Mouse (Mus musculus) ES-Bruce4 (cell line): ENCODE results near the gene Cpped1. TPM values are rescaled to one million over a fixed set of nuclear protein-coding genes. Genes with fewer than 3 reads are reported as not detected.

ENCODE experiments used
- H3K27ac ChIP-seq: 2 replicates; pipeline ENCODE4 v1.5.1; 2012; ENCODE audit warnings: low read length, inconsistent platforms; ENCODE audit not compliant: insufficient read depth
- H3K27me3 ChIP-seq: 2 replicates; pipeline ENCODE4 v1.6.1; 2012; ENCODE audit warnings: mild to moderate bottlenecking, low read length, inconsistent platforms; ENCODE audit not compliant: control insufficient read depth, poor library complexity, insufficient read depth, severe bottlenecking
- H3K36me3 ChIP-seq: 2 replicates; pipeline ENCODE4 v1.6.1; 2012; ENCODE audit warnings: inconsistent platforms, mild to moderate bottlenecking, low read length, moderate library complexity; ENCODE audit not compliant: control insufficient read depth, poor library complexity, insufficient read depth, severe bottlenecking
- H3K4me1 ChIP-seq: one replicate; pipeline ENCODE4 v1.8.1; 2011; ENCODE audit warnings: low read length; ENCODE audit not compliant: control insufficient read depth, insufficient read depth
- H3K4me3 ChIP-seq: 2 replicates; pipeline ENCODE4 v1.5.1; 2011; ENCODE audit warnings: low read depth, mild to moderate bottlenecking, low read length
- H3K9ac ChIP-seq: 2 replicates; pipeline ENCODE4 v1.6.1; 2012; ENCODE audit warnings: low read depth, mild to moderate bottlenecking, inconsistent platforms; ENCODE audit not compliant: poor library complexity, severe bottlenecking
- H3K9me3 ChIP-seq: replicated peaks from 2 replicates; pipeline ENCODE4 v1.6.1; 2012; ENCODE audit warnings: mild to moderate bottlenecking, low read length, inconsistent platforms; ENCODE audit not compliant: control insufficient read depth, poor library complexity, insufficient read depth, severe bottlenecking
- CTCF ChIP-seq: IDR thresholded peaks from one replicate; pipeline ENCODE4 v1.8.1; 2011; ENCODE audit warnings: low read depth, low read length
- EP300 ChIP-seq: IDR thresholded peaks from 2 replicates; pipeline ENCODE4 v1.6.1; 2011; ENCODE audit warnings: low read depth, low read length; ENCODE audit not compliant: insufficient read depth
- POLR2A ChIP-seq: IDR thresholded peaks from one replicate; pipeline ENCODE4 v1.8.1; 2011; ENCODE audit warnings: low read length; ENCODE audit not compliant: insufficient read depth
- polyA plus RNA-seq: library from polyadenylated mRNA; stranded (reverse); fragments of >200 nt; gene quantifications from 2 replicates; pipeline ENCODE4 v1.2.4, GENCODE M21; 2011; ENCODE audit warnings: low read depth; ENCODE audit not compliant: missing spikeins, insufficient read depth, insufficient read length

Gene Cpped1
- polyA plus RNA-seq, 1 experiment: 37.7 TPM

DNA sequence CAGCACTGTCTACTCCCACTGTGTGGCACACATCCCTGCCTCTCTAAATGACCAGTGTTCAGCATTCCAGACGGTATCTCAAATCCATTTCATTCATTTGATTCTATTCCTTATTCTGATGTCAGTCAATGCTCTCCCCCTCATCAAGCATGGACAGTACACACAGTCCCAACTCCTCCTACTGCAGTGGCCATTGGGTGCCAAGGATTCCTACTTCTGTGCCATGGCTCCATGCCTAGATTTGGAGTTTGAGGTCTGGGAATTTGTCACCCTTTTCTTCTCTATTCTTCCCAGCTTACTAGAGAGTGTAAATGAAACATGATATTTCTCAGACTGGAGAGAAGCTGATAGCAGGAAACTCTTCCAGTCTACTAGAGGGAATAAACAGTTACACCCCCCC lies 2.3 kb downstream of the Cpped1 start:
- no peaks in the 10 kb centered on the region for H3K36me3 ChIP-seq
- no peaks in the 10 kb centered on the region for H3K9me3 ChIP-seq
- H3K27ac ChIP-seq: no peak overlapping the region
- H3K4me3 ChIP-seq: no peak overlapping the region
- H3K4me1 ChIP-seq: no peaks in the 10 kb centered on the region
- H3K9ac ChIP-seq: no peak overlapping the region
- H3K27me3 ChIP-seq: no peaks in the 10 kb centered on the region
- TF ChIP-seq EP300 (no peak), POLR2A (no peak)

DNA sequence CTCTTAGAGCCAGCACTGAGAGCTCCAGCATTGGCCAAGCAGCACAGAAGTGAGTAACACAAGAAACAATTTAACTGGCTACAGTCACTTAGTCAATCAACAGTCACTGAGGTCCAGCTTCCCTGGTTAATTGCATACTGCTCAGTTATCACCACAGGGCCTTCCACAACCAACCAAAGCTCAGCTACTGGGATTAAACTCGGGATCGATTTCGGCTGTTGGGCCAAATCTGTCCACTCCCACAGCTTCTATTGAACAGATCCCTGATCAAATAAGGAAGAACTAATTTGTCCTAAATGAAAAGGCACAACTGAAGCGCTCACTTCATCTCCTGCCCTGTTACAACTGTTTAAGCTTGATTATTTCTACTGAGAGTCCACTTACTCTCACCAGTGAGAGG lies 4.0 kb downstream of the Cpped1 start:
- Histone ChIP-seq H3K27ac (no peak overlapping the region), H3K36me3 (no peaks in the 10 kb centered on the region), H3K27me3 (no peaks in the 10 kb centered on the region), H3K9me3 (no peaks in the 10 kb centered on the region), H3K9ac (no peak overlapping the region), H3K4me3 (no peak overlapping the region), H3K4me1 (no peaks in the 10 kb centered on the region)
- TF ChIP-seq CTCF: no peak
- no peak for TF ChIP-seq POLR2A
- TF ChIP-seq EP300: no peak

DNA sequence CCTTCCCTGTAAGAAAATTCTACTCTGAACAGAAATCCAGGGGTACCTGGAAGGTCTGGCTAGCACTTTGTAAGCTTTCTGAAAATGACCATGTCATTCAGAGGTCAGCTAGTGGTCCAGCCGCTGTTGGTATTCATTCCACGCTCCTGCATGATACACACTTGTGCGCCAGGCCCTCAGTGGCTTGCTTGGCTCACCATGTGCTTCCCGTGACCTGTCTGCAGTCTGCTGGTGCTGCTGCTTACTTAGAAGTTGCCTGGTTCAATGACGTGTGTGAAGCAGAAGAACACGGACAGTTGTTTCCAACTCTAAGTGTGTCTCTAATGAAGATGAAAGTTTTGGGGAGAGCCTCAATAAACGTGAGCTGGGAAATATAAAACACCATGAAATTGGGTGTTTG lies 7.2 kb downstream of the Cpped1 start:
- Histone ChIP-seq H3K27ac (no peak overlapping the region), H3K9ac (no peak overlapping the region), H3K27me3 (no peaks in the 10 kb centered on the region), H3K36me3 (no peaks in the 10 kb centered on the region), H3K9me3 (no peaks in the 10 kb centered on the region), H3K4me1 (no peaks in the 10 kb centered on the region), H3K4me3 (no peak overlapping the region)
- no peak for TF ChIP-seq CTCF
- TF ChIP-seq EP300: no peak
- no peak for TF ChIP-seq POLR2A

DNA sequence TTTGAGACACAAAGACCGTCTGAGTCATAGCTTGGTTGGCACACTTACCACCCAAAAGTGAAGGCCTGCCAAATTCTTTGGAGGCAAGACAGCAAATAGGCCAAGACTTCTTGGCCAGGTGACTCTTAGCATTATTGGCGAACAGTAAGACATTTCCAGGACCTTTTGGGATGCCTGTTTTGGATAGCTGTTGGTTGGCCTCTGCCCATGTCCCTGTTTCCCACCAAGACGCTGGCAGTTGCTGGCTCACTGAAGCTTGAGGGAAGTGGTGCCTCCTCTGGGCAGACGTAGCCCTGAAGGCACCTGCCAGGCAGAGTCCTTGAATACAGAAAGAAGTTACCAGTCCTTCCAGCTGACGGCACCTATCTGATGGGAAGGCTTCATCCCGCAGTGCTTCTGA lies 8.9 kb downstream of the Cpped1 start:
- no peak overlapping the region for H3K9ac ChIP-seq
- TF ChIP-seq POLR2A: no peak
- H3K27me3 ChIP-seq: no peaks in the 10 kb centered on the region
- H3K4me1 ChIP-seq: no peaks in the 10 kb centered on the region
- H3K9me3 ChIP-seq: no peaks in the 10 kb centered on the region
- no peak overlapping the region for H3K4me3 ChIP-seq
- H3K36me3 ChIP-seq: no peaks in the 10 kb centered on the region
- no peak overlapping the region for H3K27ac ChIP-seq

DNA sequence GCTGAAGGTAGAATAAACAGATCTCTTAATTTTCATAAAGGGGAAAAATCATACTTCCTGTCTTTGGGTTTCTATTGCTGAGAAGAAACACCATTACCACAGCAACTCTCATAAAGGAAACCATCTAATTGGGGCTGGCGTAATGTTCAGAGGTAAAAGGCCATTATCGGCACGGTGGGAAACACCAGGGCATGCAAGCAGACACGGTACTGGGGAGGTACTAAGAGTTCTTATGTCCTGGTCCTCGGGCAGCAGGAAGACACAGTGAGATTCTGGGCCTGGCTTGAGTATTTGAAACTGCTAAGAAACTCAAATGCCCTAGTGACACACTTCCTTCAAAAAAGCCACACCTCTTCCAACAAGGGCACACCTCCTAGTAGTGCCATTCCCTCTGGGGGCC lies 12.8 kb downstream of the Cpped1 start:
- H3K4me3 ChIP-seq: no peak overlapping the region
- no peaks in the 10 kb centered on the region for H3K36me3 ChIP-seq
- no peaks in the 10 kb centered on the region for H3K9me3 ChIP-seq
- no peak overlapping the region for H3K27ac ChIP-seq
- H3K9ac ChIP-seq: no peak overlapping the region
- TF ChIP-seq CTCF: no peak
- TF ChIP-seq POLR2A: no peak
- no peak for TF ChIP-seq EP300
- H3K27me3 ChIP-seq: no peaks in the 10 kb centered on the region
- H3K4me1 ChIP-seq: no peaks in the 10 kb centered on the region

DNA sequence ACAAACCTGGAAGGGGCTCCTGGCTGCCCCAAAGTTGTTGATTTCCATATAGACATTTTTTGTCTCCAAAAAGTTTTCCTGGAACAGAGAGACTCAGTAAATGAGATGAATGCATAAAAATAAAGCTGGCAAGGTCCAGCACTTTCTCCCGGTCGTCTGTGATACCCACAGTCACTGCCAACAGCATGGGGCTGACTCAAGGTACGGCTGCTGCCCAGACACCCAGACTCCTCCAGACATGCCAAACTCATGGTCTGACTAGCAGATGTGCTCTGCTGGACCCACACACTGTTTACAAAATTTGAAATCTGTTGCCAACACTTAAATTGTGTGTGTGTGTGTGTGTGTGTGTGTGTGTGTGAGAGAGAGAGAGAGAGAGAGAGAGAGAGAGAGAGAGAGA lies 14.4 kb downstream of the Cpped1 start:
- no peaks in the 10 kb centered on the region for H3K4me1 ChIP-seq
- no peak overlapping the region for H3K27ac ChIP-seq
- no peak overlapping the region for H3K4me3 ChIP-seq
- H3K9me3 ChIP-seq: no peaks in the 10 kb centered on the region
- H3K36me3 ChIP-seq: no peaks in the 10 kb centered on the region
- no peak overlapping the region for H3K9ac ChIP-seq
- no peak for TF ChIP-seq EP300
- no peak for TF ChIP-seq POLR2A
- TF ChIP-seq CTCF: no peak
- no peaks in the 10 kb centered on the region for H3K27me3 ChIP-seq
